Mouse (Mus musculus) urinary bladder, postnatal 36 days (tissue): ENCODE results near the gene Gm47791.

Source experiments
- DNase-seq, 2 experiments: peaks; one replicate each; pipeline ENCODE4 v3.0.0; 2022; ENCODE audit warnings: low spot score in 2 of 2, mixed read lengths in 1 of 2

Gene Gm47791

DNA sequence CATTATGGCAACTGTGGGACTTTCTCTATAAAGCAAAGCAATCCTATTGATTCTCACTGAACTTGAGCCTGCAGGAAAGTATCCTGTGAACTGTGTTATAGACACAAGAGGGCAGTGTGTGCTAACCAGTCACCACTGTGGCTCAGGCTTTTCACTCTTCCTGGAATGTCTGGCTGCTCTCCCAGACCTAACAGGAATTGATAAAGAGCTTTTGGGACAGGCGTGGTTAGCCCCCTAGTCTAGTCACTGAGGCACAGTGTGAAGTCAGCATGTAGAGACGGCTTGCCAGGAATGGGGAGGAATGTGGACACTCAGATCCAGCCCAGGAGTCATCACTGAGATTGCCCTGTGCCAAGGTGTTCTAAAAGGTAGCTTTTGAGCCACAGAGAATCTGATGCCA, 16.4 kb upstream of the Gm47791 start:
- DNase-seq, result peak; percentile 51 to 62

DNA sequence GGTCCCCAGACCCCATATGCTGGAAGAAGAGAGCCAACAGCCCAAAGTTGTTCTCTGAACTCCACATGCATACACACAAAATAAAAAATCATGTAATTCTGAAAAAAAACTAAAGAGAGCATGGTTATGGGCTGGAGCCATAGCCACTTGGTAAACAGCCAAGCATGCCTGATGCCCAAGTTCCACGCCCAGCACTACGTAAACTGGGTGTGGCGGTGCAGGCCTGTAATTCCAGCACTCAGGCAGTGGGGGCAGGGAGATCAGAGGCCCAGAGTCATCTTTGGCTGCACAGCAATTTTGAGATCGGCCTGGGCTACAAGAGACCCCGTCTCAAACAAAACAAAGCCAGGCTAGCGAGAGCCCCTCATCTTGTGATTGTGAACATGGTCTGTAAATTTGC, 14.5 kb upstream of the Gm47791 start:
- DNase-seq, result peak; percentile 29 to 41

DNA sequence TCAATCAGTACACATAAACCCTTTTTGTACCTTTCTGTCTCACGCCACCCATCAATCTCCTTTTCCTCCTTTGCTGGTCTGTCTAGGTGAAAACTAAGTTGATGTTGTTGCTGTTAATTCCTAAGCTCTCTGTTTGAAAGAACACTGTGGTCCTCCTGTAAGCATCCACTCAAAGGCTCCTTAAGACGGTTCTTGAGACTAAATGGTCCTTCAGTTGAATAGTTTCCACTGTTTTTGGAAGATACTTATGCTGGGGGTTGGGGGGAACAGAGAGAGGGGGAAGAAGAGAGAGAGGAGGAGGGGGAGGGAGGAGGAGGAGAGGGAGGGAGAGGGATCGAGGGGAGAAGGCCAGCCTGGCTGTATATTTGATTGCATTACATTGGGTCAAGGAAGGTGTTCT, 12.5 kb upstream of the Gm47791 start:
- DNase-seq, result no peak

DNA sequence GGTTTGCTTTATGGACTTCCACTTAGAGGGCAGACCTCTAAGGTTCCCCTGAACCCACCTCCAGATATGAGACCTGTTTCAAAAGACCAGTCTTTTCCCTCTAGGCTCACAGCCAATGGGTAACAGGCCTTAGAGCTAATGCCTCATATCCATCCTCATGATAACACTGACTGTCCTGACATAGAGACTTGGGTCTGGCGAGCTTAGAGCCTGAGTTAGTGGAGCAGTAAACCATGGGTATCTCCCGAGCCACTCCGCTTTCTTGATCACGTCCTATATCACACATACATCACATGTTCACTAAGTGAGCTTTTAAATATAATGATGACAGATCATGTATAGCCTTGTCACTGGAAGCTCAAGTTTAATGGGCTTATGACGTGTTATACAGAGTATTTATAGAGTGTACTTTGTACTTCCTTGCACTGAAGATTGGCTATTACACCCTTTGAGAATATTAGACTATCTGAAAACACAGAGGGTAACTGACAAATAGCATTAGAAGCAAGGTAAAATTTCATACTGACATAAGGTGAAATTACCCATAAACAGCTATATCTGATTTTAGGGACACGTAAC, 8.4 kb upstream of the Gm47791 start:
- DNase-seq, result no peak

DNA sequence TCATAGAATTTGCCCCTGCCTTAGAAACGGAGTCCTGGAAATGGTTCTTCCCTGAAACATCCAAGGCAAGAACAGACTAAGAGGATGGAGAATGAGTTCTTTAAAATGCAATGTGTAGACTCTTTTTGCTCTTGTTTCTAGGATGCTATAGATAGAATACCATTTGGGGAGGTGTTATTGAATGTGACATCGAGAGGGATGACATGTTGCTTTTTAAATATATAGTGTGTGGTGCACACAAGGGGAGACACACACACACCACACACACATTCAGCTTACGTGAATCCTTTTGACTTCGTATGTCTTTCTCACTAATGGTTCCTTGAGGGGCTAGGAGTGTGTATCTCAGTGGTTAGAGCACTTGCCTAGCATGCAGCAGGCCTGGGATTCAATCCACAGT, 4.2 kb upstream of the Gm47791 start:
- no peak for DNase-seq

DNA sequence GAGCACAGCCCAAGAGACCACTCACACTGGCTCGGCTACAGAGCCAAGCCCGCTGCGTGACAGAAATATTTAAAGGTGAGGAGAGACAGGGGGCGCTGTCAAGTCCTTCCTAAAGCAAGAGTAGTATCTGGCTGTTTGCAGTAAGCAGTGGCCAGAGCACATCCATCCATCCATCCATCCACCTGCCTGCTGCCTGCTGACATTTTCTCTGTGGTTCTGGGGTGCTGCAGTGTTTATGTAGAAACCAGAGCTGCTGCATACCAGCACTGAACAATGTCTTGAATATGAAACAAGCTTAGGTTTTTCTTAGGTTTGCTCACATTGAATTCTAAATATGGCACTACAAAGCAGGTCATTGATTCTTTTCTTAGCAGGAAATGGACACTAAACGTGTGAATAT, 2.2 kb upstream of the Gm47791 start:
- no peak for DNase-seq

DNA sequence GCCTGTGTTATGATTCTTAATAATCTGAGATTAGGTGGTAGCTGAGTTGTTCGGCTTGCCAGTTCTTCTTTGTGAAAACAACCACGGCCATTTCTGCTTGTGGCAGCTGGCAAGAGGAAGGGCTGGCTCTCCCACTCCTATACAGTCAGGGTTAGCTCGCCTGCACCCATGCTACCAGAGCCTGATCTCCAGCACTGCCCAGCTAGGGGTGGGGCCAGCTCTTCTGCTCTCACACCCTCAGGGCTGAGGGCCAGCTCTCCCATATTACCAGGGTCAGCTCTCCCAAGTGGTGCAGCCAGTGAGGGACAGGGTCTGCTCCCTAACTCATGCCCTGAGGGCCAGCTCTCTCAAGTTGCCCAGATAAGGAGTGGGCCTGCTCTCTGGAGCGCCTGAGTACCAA, 1.4 kb upstream of the Gm47791 start:
- DNase-seq, result no peak

DNA sequence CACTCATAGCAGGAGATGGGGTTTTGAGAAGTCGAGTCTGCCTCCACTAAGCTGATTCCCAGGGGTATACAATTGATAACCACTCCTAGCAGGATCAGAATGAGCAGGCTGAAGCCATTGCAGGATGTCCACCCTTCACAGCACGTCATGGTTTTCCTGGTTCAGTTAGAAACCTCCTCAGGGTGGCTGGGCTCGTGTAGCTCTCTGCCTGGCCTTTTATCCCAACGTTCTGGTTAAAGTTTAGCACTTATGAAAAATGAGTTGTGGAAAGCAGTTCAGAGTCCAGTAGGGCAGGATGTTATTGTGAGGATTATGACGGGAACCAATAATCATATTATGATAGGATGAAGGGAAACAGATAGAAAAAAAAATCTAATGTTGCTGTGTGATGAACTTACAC, 2.8 kb downstream of the Gm47791 start, which contains the start of gene Tm4sf20:
Gene Tm4sf20, minus strand, starts transcription at position 193 of the 400 bp plus-strand sequence.
- DNase-seq, result no peak

DNA sequence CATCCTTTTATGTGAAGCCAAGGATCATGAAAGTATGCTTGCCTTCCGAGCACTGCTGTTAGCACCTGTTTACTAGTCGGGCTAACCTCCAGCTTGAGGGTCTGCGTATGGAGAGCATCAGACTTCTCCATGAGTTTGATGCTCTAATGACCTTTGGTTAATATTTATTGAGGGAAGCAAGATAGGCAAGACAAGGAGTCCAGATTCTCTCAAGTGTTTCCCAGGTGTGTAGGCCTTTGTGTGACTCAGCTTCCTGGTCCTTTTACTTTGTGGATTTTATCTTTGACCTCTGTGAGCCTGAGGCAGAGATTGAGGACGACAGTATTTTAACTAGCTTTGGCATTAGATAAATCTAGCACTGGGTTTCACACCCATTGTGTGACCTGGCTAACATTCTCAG, 4.4 kb downstream of the Gm47791 start:
- DNase-seq, result no peak

DNA sequence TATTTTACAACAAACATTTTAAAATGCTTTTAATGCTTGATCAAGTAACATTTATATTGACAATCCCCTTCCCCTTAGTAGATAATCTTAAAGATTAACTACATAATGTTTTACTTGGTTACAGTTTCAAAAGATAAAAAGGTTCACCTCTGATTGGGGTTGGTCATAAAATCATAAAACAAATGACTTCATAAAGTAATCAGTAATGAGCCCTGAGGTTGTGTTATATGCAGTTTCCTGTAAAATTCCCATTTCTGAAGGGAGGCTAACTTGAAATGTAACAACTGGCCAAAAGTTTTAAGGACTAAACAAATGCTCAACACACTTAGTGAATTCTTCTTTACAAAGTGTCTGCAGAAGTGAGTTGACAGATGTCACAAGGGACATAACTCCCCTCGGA, 4.8 kb downstream of the Gm47791 start:
- no peak for DNase-seq

DNA sequence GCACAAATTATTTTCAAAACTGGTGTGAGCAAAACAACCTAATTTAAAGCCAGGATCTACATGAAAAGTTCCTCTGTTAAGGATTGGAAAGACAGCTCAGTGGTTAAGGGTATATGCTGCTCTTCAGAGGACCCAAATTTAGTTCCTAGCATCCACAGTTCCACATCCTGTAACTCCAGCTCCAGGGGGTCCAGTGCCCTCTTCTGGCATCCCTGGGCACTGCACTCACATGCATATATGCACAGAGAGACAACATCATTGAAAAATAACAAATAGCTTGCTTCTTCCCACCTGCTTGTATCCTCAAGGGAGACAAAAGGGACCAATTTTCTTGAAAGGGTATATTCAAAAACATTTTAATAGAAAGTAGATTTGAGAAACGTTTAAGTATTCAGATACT, 8.8 kb downstream of the Gm47791 start:
- no peak for DNase-seq

DNA sequence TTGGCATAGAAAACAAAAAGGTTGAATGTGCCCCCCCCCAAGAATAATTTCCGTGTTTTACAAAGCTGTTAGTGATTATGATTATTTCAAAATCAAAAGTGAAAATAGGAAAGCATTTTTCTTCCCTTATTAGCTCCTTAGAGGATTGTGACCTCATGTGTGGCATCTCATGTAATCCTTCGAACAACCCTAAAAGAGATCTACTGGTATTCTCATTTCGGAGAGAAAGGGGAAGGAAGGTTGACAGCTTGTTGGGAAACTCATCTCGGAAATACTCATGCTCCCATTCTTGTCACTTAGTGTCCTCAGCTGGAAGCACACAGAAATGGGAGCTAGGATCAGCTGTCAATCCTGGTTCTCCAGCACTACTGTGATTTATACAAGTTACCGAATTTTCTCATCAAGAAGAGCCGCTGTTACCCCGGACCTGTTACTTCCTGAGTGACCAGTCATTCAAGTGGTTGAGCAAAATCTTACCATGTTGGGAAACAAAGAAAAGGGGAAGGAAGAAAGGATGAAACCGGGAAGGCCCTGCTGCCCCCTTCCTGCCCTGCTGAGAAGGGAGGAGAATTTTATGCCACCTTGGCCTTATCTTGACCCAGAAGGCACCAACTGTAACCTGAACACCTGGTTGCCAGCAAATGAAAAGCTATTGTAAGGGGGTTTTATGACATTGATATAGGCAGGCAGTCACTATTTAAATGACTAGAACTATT, 9.4 kb downstream of the Gm47791 start:
- no peak for DNase-seq

DNA sequence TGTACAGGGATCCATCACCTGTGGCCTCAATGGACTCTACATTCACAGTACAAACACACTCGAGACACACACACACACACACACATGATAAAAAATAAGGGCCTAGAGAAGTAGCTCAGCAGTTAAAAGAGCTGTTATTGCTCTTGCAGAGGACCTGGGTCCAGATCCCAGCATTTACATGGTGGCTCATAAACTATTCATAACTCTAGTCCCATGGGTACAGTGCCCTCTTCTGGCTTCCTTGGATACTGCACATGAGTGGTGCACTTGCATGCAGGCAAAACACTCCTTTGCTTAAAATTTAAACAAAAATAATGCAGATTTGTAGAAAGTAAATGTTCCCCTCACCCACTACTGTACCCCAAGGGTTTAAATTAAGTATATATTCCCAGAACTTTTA, 11.5 kb downstream of the Gm47791 start:
- DNase-seq, result no peak

DNA sequence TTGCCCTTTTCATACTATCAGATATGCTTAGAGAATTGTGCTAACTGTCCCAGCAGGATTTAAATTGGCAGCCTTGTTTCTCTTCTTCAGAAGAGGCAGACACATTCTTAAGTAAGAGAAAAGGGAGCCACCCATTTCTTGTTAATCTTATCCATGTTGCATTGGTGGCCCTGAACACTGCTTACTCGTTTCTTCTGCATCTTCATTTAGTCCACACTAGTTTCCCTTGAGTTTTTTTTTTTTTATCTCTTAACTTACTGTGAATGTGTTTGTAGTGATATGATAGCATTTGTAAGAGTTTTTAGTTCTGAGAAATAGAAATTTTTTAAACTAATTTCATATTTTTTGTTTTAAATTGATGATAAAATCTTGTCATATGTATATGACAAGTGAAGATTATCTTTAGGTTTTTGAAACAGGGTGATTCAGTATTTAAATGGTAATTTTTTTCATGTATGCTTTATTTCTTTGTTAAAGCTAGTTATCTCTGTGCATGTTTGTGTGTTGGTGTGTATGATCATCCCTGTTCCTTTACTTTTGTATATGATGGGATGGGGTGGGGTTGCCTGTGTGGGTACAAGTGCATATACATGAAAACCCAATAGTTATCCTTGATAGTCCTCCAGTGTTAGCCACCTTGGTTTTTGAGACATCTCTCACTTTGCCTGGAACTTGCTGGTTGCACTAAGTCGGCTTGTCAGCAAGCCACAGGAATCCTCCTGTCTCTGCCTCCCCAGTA, 23.2 kb downstream of the Gm47791 start:
- no peak for DNase-seq

DNA sequence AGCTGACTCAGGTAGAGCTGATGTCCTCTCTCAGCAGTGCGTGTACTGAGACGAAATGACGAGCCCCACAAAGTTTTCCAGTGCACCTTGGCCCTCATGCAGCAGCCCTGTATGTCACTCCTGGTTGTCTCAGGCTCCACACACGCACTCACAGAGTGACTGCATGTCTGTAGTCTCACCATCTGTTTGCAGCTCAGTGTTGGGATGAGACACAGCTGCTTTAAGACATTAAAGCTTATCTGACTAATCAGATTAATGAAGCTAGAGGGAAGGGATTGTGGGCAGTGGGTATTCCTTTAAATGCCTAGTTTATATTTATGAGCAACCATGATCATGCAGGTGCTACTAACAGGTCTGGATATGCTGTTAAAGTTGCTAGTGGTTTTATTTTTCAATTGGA, 24.6 kb downstream of the Gm47791 start:
- DNase-seq, result no peak

DNA sequence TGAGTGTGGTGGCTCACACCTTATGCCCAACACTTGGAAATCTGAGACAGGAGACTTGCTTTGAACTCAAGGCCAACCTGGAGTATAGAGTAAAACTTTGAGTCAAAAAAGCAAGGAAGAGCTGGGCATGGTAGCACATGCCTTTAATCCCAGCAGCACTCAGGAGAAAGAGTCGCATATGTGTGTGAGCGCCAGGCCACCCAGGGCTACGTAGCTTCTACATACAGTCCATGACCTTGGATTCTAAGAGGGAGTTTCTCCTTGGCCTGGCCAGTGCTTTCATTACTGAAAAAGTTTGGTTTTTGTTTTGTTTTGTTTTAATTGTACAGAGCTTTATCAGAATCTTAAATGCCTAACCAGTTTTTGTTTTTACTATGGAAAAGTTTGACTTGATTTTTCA, 27.1 kb downstream of the Gm47791 start:
- no peak for DNase-seq

DNA sequence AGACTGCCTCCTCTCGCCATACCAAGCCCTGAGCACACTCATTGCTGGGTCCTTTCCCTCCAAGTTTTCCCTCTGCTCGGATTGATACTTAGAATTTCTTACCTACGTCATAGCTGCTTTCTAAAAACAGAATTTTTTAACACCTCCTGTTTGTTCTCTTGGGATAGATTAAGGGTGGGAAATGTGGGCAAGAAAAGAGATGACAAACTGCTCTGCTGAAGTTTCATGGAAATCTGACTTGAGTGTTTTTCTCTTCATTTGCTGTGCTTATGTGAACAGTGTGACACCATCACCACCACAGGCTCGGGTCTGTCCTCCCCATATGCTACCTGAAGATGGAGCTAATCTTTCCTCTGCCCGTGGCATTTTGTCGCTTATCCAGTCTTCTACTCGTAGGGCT, 29.5 kb downstream of the Gm47791 start:
- DNase-seq, result no peak

DNA sequence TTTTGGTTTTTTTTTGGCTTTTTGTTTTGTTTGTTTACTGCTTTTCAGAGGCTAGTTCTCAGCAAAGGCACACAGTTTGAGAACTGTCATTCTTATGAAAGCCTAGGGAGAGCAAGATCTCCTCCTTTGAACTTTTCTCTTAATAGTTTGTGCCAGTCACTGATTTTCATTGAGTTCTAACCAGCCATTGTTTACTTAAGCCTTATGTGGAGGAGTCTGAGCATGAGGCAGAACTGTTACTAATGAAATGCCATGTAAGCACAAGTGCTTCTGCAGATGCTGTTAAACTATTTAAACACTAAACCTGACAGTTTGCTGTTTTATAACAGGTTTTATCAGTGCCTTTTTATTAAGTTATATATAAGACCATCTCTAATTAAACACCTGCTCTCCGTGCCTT, 33.0 kb downstream of the Gm47791 start:
- no peak for DNase-seq

DNA sequence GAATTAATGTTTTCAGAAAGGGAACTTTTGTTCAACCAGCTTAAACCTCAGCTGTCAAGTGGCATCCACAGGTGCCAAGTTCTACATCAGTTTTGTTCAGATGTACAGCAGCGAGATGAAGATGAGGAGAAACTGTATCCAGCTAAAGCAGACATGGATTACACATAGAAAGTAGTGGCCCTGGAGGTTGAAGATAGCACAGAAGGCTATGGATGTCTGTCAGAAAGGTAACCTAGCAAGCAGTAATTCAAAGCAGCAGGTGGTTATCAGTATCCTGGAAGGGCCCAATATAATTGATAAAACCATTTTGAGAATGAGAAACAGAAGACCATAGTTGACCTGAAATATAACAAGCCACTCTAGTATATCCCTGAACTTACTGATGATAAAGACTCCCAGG, 37.7 kb downstream of the Gm47791 start:
- DNase-seq, result no peak

DNA sequence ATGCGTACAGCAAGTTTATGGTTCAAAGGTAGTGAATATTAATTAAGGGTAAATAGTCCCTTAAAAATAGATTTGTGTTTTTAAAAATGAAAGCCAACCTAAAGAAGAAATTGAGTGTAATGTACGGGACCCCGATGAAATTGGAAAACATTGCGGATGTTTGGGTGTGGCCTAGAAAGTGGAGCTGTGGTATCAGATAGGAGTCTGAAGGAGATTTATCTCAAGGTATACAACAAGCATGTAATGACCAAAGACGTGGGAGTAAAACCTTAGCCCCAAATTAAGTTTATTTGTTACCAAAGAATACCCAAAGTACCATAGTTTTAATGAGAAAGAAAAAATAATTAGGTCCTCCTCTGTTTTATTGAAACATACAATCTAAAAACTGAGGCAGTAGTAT, 44.6 kb downstream of the Gm47791 start:
- no peak for DNase-seq

DNA sequence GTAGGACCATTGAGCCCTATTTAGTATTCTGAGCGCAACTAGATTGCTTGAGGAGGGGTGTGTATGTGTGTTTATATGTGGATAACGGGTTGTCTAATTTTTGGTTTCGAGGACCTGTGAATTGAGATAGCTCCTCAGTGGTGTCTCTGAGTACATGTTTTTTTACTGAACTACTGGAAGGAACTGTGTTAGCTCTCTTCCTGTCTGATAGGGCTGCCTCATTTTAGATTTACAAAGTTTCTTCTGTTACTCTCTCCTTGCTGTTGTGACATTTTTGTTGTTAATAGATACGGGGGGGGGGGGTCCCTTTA, 45.2 kb downstream of the Gm47791 start:
- DNase-seq, result no peak

DNA sequence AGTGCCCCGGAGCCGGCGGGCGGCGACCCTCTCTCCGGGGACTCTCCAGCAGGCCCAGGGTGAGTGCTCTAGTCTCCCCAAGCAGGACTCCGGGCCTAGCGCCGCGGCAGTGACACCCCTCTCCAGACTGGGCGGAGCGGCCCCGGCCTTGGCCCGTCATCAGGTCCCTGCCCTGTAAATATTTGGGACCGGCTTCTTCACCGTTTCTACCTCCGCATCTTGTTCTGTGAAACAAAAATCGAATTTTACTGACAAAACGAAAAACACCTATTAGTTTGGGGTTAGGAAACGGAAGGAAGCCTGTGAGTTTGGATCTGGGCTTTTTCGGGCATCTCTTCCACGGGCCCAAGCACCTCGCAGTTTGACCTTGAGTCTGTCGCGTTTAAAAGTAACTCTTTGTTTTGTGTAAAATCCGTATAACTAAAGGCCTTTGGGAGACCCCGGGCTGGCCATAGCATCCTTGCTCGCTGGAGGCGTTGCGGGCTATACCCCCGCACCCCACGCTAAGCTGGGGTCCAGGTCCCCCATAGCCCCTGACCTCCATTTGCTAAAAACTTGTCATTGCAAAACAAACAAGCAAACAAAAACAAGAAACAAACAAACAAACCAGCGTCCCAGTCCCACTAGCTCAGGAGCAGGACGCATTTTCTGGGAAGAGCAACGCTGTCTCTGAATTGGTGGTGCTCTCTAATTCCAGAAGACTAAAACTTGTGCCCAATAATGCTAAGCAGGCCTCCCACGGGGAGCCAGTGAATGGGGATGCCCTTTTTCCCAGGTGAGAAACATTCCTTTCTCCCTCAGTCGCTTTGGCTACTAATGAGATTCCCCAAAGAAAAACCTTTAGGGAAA, 45.8 kb downstream of the Gm47791 start:
- DNase-seq, result no peak
